Mouse (Mus musculus) T-cell, adult 66 days (primary cell): ENCODE measurements around the gene Olfr889. TPM values are rescaled to one million over a fixed set of nuclear protein-coding genes. Genes with fewer than 3 reads are reported as not detected.

Source experiments
- total RNA-seq, 2 experiments: library from RNA; stranded (reverse); gene quantifications; 3 replicates in 1 of 2; 4 replicates in 1 of 2; pipeline ENCODE4 v1.2.4; 2023

Olfr889 gene
- not detected for total RNA-seq

DNA sequence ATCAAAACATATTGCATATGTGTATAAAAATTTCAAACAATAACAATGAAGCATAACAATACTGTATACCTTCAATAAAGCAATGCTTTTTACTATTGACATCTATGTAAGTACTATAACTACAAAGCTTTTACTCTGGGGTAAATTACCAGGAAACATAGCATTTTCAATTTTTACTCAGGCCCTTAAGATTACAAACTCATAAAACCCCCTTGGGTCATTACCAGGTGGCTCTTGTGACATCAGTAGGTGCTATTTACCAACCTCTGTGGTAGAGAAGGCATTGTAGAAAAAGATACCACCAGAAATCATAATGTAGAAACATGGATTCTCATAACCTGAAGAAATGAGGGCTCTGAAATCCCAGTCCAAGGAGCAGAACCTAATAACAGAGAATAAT lies at the start of gene Olfr889:
TSS of gene Olfr889 (plus strand) at position 301 of the 400 bp plus-strand sequence.

DNA sequence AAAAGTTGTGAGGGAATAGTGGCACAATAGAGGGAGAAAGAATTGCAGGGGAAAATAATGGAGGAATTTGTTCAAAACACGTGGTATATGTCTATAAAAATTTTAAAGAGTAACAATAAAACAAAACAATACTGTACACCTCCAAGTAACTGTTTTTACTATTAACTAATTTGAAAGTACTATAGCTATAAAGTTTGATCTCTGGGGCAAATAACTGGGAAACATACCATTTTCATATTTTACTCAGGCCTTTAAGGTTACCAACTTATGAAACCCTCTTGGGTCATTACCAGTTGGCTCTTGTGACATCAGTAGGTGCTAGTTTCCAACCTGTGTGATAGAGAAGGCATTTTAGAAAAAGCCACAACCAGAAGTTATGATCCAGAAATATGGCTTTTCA lies 31.2 kb upstream of the Olfr889 start, which contains the start of gene Olfr887:
TSS of gene Olfr887 (plus strand) at position 301 of the 400 bp plus-strand sequence.

DNA sequence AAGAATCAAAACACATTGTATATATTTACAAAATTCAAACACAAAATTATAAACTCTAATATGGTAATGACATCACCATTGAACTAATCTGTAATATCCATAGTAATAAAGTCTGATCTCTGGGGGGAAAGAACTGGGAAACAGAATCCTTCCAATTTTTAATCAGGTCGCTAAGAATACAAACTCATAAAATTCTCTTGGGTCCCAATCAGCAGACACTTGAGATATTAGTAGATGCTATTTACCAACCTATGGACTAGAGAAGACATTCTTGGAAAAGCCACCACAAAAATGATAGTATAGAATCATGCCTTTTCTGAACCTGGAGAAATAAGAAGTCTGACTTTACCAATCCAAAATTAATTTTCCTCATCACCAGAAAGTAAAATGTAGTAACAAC lies 7.2 kb upstream of the Olfr889 start, which contains the start of gene Olfr888:
TSS of gene Olfr888 (plus strand) at position 301 of the 400 bp plus-strand sequence.

DNA sequence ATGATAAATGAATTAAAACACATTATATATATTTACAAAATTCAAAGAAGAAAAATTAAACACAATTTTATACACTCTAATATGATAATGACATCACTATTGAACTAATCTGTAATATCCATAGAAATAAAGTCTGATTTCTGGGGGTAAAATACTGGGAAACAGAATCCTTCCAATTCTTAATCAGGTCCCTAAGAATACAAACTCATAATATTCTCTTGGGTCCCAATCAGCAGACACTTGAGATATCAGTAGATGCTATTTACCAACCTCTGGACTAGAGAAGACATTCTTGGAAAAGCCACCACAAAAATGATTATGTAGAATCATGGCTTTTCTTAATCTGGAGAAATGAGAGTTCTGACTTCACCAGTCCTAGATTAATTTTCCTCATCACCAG lies 27.2 kb downstream of the Olfr889 start, which contains the start of gene Olfr890:
TSS of gene Olfr890 (plus strand) at position 301 of the 400 bp plus-strand sequence.

Other genes with a start within 250 kb of the Olfr889 start
- gene Olfr145, start 218.5 kb upstream of the Olfr889 start, total RNA-seq = not detected
- gene Olfr878, start 197.4 kb upstream of the Olfr889 start, total RNA-seq = not detected
- gene Olfr881, start 123.4 kb upstream of the Olfr889 start, total RNA-seq = not detected
- not detected for gene Olfr883, start 89.4 kb upstream of the Olfr889 start, total RNA-seq
- gene Olfr884, start 68.6 kb upstream of the Olfr889 start, total RNA-seq = not detected
- gene Olfr885, start 53.9 kb upstream of the Olfr889 start, total RNA-seq = not detected
- not detected for gene Olfr887, start 31.1 kb upstream of the Olfr889 start, total RNA-seq
- not detected for gene Olfr888, start 7.1 kb upstream of the Olfr889 start, total RNA-seq
- gene Olfr890, start 27.3 kb downstream of the Olfr889 start, total RNA-seq = not detected
- gene Olfr891, start 65.6 kb downstream of the Olfr889 start, total RNA-seq = not detected
- gene Olfr893, start 93.2 kb downstream of the Olfr889 start, total RNA-seq = not detected
- not detected for gene Olfr894, start 102.9 kb downstream of the Olfr889 start, total RNA-seq
- not detected for gene Olfr143, start 137.6 kb downstream of the Olfr889 start, total RNA-seq
- not detected for gene Olfr895, start 152.7 kb downstream of the Olfr889 start, total RNA-seq
- gene Olfr896-ps1, start 175.9 kb downstream of the Olfr889 start, total RNA-seq = not detected
- gene Olfr25, start 213.9 kb downstream of the Olfr889 start, total RNA-seq = not detected
- gene Olfr898, start 233.2 kb downstream of the Olfr889 start, total RNA-seq = not detected